Mouse (Mus musculus) MEL (cell line): Measurements from ENCODE around the gene Efcab2.

Experiments used
- CHD2 ChIP-seq: IDR thresholded peaks from 2 replicates; pipeline ENCODE4 v1.6.1; 2011; ENCODE audit warnings: low read length, improper control_type of control experiment
- CTCF ChIP-seq, 3 experiments: IDR thresholded peaks in 2 of 3; conservative IDR thresholded peaks in 1 of 3; 2 replicates each; pipeline ENCODE4 v1.5.1; 2011 to 2012; ENCODE audit warnings: low read length in 3 of 3, low read depth in 2 of 3, mild to moderate bottlenecking in 2 of 3, improper control_type of control experiment in 1 of 3, inconsistent platforms in 1 of 3, mixed read lengths in 1 of 3, moderate library complexity in 1 of 3; ENCODE audit not compliant: control insufficient read depth in 1 of 3, insufficient read depth in 1 of 3, poor library complexity in 1 of 3, severe bottlenecking in 1 of 3
- GABPA ChIP-seq: IDR thresholded peaks from 2 replicates; pipeline ENCODE4 v1.6.1; 2012; ENCODE audit warnings: low read depth, mild to moderate bottlenecking, inconsistent platforms, low read length, improper control_type of control experiment, moderate library complexity
- RAD21 ChIP-seq: IDR thresholded peaks from 2 replicates; pipeline ENCODE4 v1.6.1; 2011; ENCODE audit warnings: mild to moderate bottlenecking, low read depth, low read length, improper control_type of control experiment
- UBTF ChIP-seq: IDR thresholded peaks from 2 replicates; pipeline ENCODE4 v1.6.1; 2012; ENCODE audit warnings: low read depth, mild to moderate bottlenecking, inconsistent platforms, low read length, improper control_type of control experiment, moderate library complexity, borderline replicate concordance; ENCODE audit not compliant: insufficient read depth
- USF2 ChIP-seq, 2 experiments: IDR thresholded peaks; 2 replicates each; pipeline ENCODE4 v1.6.1; 2011 to 2012; ENCODE audit warnings: improper control_type of control experiment in 2 of 2, low read length in 2 of 2, borderline replicate concordance in 1 of 2, inconsistent platforms in 1 of 2, low read depth in 1 of 2, mild to moderate bottlenecking in 1 of 2; ENCODE audit not compliant: insufficient read depth in 1 of 2

- TF ChIP-seq USF2 (IDR thresholded peaks at IDR 0.05; ENCODE audit: borderline replicate concordance in 1 of 2, insufficient read depth in 1 of 2, low read depth in 1 of 2, low read length in 2 of 2), result no peak
- TF ChIP-seq CTCF (IDR thresholded peaks at IDR 0.05 in 2 of 3, conservative IDR thresholded peaks at IDR 0.05 in 1 of 3; ENCODE audit: control insufficient read depth in 1 of 3, insufficient read depth in 1 of 3, low read depth in 2 of 3, low read length in 3 of 3, poor library complexity in 1 of 3, severe bottlenecking in 1 of 3), result no peak
- no peak for TF ChIP-seq GABPA
- TF ChIP-seq CHD2, result no peak
- no peak for TF ChIP-seq UBTF
- TF ChIP-seq RAD21, result no peak
Measured at GRCm38 (mm10) chr1:178496186-178496585, 90.3 kb downstream of the Efcab2 start.
